Mouse (Mus musculus) intestine, embryonic 14.5 days (tissue): ENCODE measurements around the gene Inpp5k. TPM values are rescaled to one million over a fixed set of nuclear protein-coding genes. Genes with fewer than 3 reads are reported as not detected.
A peak's percentile ranks its signal among the peaks of the same experiment; 100 is the strongest.

Experiments
- ATAC-seq: fragments of 200-750 bp; cut with Nextera tagmentation; replicated peaks from 2 replicates; pipeline ENCODE4 v1.8.0; 2017; ENCODE audit warnings: low read depth, moderate number of reproducible peaks, moderate TSS enrichment, moderate library complexity; ENCODE audit not compliant: low FRiP score, low TSS enrichment
- DNase-seq: peaks from one replicate; pipeline ENCODE4 v3.0.0-alpha.2; 2018; ENCODE audit warnings: low spot score
- H3K27ac ChIP-seq: fragments of 300-500 bp; sonication (generic); 2 replicates; pipeline ENCODE4 v1.5.1; 2014; ENCODE audit warnings: low read depth, mild to moderate bottlenecking, control low read depth
- H3K27me3 ChIP-seq: fragments of 300-500 bp; sonication (generic); replicated peaks from 2 replicates; pipeline ENCODE4 v1.6.1; 2014; ENCODE audit warnings: low read length, control low read depth; ENCODE audit not compliant: control insufficient read depth, insufficient read depth
- H3K36me3 ChIP-seq: fragments of 300-500 bp; sonication (generic); 2 replicates; pipeline ENCODE4 v1.6.1; 2014; ENCODE audit warnings: low read length, control low read depth; ENCODE audit not compliant: control insufficient read depth, insufficient read depth
- H3K4me1 ChIP-seq: fragments of 300-500 bp; sonication (generic); replicated peaks from 2 replicates; pipeline ENCODE4 v1.6.1; 2014; ENCODE audit warnings: low read length, control low read depth, mixed read lengths; ENCODE audit not compliant: control insufficient read depth, insufficient read depth
- H3K4me2 ChIP-seq: fragments of 300-500 bp; sonication (generic); 2 replicates; pipeline ENCODE4 v1.6.1; 2014; ENCODE audit warnings: low read length
- H3K4me3 ChIP-seq: fragments of 300-500 bp; sonication (generic); 2 replicates; pipeline ENCODE4 v1.5.1; 2014; ENCODE audit warnings: low read depth, low read length, control low read depth, mixed read lengths
- H3K9ac ChIP-seq: fragments of 300-500 bp; sonication (generic); 2 replicates; pipeline ENCODE4 v1.6.1; 2014; ENCODE audit warnings: mild to moderate bottlenecking, low read length
- H3K9me3 ChIP-seq: fragments of 300-500 bp; sonication (generic); 2 replicates; pipeline ENCODE4 v1.6.1; 2016; ENCODE audit warnings: low read length, control low read depth; ENCODE audit not compliant: control insufficient read depth
- WGBS: fragments of 180-500 bp; shearing (Covaris S2); extraction: QIAGEN DNeasy Blood & Tissue Kit; methylation state at CpG from one replicate; pipeline ENCODE4 v1.1.7; 2014; 5-methylcytosine and 5-hydroxymethylcytosine counted together
- polyA plus RNA-seq: library from polyadenylated mRNA; unstranded; fragments of >200 nt; fragmentation: Nextera tagmentation; extraction: Ambion mirVana; gene quantifications from 2 replicates; pipeline ENCODE4 v1.2.1, GENCODE M21; 2014

Gene Inpp5k
- polyA plus RNA-seq, 1 experiment from 2014 or later = 25.1 TPM

DNA sequence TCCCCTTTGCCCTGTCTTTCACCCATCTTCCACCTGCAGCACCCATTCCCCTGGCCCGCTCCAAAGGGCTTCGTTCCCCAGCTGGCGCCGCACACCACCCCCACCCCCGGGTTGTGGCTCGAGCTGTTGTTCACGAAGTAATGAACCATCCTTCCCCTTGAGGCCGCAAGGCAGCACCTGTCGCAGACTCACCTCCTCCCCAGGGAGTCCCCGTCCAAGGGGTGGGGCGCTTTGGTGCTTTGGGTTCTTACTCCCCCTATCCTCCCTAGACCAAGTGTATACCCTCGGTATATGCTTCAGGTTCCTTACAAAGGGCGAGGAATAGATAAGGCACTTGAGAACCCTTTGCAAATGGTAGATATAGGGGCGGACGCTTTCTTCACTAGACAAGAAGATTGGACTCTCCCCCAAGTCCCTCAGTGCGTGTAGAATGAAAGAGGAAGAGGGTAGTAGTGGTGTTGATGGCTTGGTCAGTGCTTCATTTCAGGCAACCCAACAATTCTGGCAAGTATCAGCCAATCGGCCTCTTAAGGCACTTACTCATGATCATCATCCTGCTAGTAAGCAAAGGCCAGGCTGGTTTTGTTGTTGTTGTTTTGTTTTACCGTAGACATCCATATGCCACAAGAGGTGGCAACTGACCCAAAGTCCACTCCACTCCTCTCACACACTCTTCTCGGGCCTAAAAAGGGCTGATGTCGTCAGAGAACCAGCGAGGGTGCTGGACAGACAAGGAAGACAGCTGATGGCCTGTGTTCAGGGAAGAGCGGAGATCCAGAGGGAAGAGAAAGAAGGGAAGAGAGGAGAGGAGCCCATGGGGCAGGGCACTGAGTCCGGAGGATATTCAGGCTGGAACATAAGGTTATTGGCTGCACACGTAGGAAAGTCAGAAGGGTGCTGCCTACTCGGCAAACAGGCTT is 23.9 kb downstream of the Inpp5k start:
- Histone ChIP-seq H3K9ac (no peak overlapping the region; the same call in 1 of the 2 replicates), H3K4me1 (peaks cover 38% of the 10 kb centered on the region), H3K27me3 (no peaks in the 10 kb centered on the region; the same call in 1 of the 2 replicates), H3K4me2 (peak overlapping the region; percentile 74), H3K36me3 (peaks cover 20% of the 10 kb centered on the region; the same call in 1 of the 2 replicates), H3K27ac (peak overlapping the region; percentile 71), H3K9me3 (no peaks in the 10 kb centered on the region), H3K4me3 (peak overlapping the region; percentile 47)
- peak; percentile 2 for ATAC-seq
- 45% methylated on average over 25 of the region's 25 CpGs for WGBS
- no peak for DNase-seq

DNA sequence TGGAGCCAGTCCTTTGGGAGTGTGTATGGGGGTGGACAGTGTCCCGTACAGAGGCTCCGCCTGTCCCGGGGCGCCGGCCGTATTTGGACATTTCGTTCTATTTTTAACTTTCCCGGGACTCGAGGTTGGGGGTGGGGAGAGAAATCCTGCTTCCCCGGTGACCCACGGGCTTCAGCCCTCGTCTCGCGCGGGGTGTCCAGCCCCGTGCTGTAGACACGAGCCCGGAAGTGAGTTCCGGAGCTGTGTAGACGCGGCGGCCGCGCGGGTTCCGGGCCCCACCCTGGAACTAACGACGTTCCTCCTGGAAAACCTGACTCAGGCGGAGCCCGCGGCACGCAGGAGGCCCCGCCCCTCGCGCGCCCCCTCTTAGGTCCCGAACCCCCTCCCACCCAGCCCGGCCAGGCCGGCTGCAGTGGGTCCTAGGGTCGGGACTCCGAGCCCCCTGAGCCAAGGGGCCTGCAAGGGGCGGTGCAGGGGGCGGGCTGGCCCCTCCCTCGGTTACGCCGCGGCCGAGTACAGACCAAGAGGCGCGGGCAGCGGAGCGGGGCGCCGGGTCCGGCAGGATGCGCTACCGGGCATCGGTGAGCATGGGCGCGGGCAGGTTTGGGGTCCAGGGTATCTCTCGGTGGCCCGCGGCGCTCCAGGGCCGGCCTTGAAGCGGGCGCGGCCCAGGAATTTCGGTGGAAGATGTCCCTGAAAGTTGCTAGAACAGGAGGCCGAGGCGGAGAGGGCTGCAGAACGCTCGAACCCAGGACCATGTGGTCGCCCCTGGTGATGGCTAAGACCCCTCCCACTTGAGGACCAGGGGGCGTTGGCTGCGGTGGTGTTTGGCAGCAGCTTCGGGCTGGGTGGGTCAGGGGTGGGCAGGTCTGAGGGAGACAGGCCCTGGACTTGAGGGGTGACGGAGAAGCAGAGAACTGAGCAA is 25.1 kb downstream of the Inpp5k start:
- Histone ChIP-seq H3K27ac (peak overlapping the region; percentile 71), H3K9ac (peak overlapping the region; percentile 55), H3K4me3 (peak overlapping the region; percentile 51), H3K36me3 (peaks cover 31% of the 10 kb centered on the region), H3K4me2 (peak overlapping the region; percentile 66), H3K27me3 (no peaks in the 10 kb centered on the region; the same call in 1 of the 2 replicates), H3K9me3 (no peaks in the 10 kb centered on the region), H3K4me1 (peaks cover 35% of the 10 kb centered on the region)
- ATAC-seq (peak; percentile 47), DNase-seq (peak; percentile 83)
- under 1% methylated on average over 72 of the region's 78 CpGs for WGBS

DNA sequence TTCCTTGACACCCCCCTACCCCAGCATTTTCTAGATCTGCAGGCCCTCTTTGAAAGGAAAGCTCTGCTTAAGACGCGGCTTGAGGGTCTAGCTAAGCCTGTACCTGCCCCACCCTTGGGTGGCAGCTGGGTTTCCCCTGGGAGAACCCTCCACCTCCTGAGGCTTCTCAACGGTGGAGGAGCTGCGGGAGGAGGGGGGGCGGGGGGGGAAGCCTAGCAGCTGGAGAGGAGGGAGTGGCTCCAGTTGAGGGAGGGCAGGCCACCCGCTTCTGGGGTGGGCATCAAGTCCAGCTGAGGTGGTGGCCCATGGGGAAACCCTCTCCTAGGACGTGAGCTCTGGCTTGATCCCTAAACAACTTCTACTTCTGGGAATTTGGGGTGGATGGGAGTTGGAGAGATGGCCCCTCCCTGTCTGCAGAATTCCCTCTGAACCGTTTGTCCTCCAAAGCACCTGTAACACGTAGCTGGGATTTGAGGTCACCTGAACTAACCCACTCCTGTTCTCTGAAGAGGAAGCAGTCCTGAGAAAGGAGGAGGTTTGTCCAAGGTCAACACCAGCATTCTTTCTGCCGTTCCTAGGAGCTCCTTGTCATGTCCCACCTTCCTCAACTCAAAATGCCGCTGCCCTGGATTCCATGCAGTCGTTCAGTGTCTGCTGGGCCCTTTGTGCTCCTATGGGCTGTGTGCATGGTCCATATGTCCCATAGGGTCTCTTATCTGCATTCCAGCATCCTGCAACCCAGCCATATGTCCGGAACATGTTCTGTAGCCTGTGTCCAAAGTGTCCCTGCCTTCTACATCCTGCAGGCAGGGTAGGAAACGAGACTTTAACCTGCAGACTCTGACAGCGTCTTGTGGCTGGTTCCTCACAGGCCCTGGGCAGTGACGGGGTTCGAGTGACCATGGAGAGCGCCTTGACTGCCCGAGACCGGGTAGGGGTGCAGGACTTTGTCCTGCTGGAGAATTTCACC is 26.1 kb downstream of the Inpp5k start:
- Histone ChIP-seq H3K9ac (peak overlapping the region; percentile 55), H3K4me1 (peaks cover 32% of the 10 kb centered on the region), H3K4me3 (peak overlapping the region; percentile 51), H3K9me3 (no peaks in the 10 kb centered on the region), H3K36me3 (peaks cover 41% of the 10 kb centered on the region), H3K27ac (no peak overlapping the region), H3K27me3 (no peaks in the 10 kb centered on the region; the same call in 1 of the 2 replicates), H3K4me2 (peak overlapping the region; percentile 66)
- DNase-seq = no peak
- no peak for ATAC-seq
- 56% methylated on average over 19 of the region's 20 CpGs for WGBS

DNA sequence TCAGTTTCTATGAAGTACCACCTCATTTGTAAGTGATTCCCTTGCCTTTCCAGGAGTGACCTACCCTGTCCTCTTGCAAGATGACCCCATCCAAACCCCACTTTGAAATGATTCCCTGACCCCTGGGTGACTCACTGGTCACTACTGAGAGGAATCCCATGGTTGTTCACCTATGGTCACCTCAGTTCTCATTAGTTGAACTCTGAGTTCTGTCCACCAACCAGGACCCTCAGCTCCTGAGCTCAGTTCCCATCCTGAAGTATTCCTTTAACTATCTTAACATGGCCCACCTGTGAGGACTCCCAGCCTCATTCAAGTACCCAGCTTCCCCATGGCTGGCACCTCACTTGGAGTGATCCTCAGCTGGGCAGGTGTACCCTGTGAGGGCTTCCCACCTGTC is 27.1 kb downstream of the Inpp5k start:
- ATAC-seq = no peak
- H3K9me3 ChIP-seq = no peaks in the 10 kb centered on the region

DNA sequence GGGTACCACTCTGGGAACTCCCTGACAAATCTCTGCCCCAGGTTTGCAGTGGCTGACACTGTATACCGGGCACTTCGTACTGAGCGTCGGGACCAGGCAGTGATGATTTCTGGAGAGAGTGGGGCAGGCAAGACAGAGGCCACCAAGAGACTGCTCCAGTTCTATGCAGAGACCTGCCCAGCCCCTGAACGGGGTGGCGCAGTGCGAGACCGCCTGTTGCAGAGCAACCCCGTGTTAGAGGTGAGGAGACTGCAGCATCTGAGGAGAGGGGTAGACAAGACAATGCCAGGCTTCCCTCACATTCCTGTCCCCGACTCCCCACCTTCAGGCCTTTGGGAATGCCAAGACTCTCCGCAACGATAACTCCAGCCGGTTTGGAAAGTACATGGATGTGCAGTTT is 27.5 kb downstream of the Inpp5k start:
- peaks cover 54% of the 10 kb centered on the region for H3K36me3 ChIP-seq
- no peak overlapping the region for H3K4me3 ChIP-seq
- H3K4me2 ChIP-seq = no peak overlapping the region
- H3K27ac ChIP-seq = no peak overlapping the region
- WGBS = 95% methylated on average over 13 of the region's 13 CpGs
- no peak for ATAC-seq
- H3K4me1 ChIP-seq = peaks cover 20% of the 10 kb centered on the region
- H3K27me3 ChIP-seq = no peaks in the 10 kb centered on the region
- H3K9ac ChIP-seq = no peak overlapping the region
- no peak for DNase-seq
- H3K9me3 ChIP-seq = no peaks in the 10 kb centered on the region

More for the DNA sequence above, 27.1 kb downstream of the Inpp5k start:
- Histone ChIP-seq H3K9ac (no peak overlapping the region), H3K4me1 (peaks cover 24% of the 10 kb centered on the region), H3K4me2 (no peak overlapping the region), H3K27me3 (no peaks in the 10 kb centered on the region), H3K27ac (no peak overlapping the region), H3K36me3 (peaks cover 50% of the 10 kb centered on the region), H3K4me3 (no peak overlapping the region)
- no peak for DNase-seq

DNA sequence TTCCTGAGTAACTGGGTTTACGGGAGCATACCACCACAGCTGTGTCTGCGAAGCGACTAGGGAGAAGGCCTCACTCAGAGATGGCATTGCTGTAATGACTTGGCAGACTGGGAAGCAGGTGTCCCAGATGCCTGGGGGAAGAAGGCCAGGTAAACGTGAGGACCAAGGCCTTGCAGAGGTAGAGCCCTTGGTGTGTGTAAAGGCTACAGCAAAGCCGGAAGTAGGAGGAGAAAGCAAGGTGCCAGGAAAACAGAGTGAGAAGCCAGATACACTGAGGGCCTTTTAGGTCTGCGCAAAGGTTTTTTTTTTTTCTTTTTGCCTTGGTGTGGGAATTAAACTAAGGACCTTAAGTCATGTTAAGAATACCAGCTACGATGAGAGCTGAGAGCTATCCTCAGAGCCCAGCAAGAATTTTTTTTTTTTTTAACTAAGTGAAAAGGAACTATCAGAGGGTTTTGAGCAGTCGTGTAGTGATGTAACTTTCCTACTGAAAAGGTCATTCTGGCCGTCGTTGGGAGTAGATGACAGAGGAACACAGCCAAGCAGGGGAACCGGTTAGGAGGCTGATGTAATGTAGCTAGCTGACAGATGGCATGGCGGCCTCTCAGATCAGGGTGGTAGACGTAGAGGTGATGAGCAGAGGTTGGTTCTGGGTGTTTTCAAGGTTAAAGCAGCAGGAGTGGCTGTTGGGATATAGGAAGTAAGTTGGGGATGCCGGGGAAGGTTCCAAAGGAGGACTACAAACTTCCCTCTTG is 28.4 kb downstream of the Inpp5k start:
- Histone ChIP-seq H3K27ac (no peak overlapping the region), H3K4me1 (peaks cover 16% of the 10 kb centered on the region), H3K9me3 (no peaks in the 10 kb centered on the region), H3K27me3 (no peaks in the 10 kb centered on the region), H3K36me3 (peaks cover 56% of the 10 kb centered on the region), H3K9ac (no peak overlapping the region), H3K4me2 (no peak overlapping the region), H3K4me3 (no peak overlapping the region)
- ATAC-seq = no peak
- WGBS = 85% methylated on average over 14 of the region's 14 CpGs
- no peak for DNase-seq

DNA sequence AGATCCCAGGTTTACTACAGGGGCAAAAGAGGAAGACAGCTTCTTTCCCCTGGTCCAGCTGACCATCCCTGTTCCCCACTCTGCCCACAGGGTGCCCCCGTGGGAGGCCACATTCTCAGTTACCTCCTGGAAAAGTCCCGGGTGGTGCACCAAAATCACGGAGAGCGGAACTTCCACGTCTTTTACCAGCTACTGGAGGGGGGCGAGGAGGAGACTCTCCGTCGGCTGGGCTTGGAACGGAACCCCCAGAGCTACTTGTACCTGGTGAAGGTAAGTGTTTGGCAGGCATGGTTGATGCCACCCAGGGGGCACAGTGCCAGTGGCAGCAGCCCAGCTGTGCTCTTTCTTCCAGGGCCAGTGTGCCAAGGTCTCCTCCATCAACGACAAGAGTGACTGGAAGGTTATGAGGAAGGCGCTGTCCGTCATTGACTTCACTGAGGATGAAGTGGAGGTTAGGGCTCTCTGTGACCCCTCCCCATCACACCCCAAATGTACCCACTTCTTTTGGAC is 29.3 kb downstream of the Inpp5k start:
- Histone ChIP-seq H3K27ac (no peak overlapping the region), H3K4me2 (no peak overlapping the region), H3K9ac (no peak overlapping the region), H3K9me3 (no peaks in the 10 kb centered on the region), H3K4me1 (peaks cover 7% of the 10 kb centered on the region), H3K36me3 (peaks cover 62% of the 10 kb centered on the region), H3K27me3 (no peaks in the 10 kb centered on the region), H3K4me3 (no peak overlapping the region)
- DNase-seq = no peak
- no peak for ATAC-seq
- 92% methylated on average over 12 of the region's 12 CpGs for WGBS
